Mouse (Mus musculus) gastrocnemius, postnatal 10 days (tissue): ENCODE measurements around the gene Hpse2. TPM values are rescaled to one million over a fixed set of nuclear protein-coding genes. Genes with fewer than 3 reads are reported as not detected.
"Not testable (repeated sequence)": the region's sequence is repeated elsewhere in the genome, so short reads cannot be mapped to it uniquely, and the experiment has no call there.

Experiments used
- DNase-seq: peaks from one replicate; pipeline ENCODE4 v3.0.0; 2021; ENCODE audit warnings: mixed read lengths
- total RNA-seq, 2 experiments: library from RNA; stranded (reverse); gene quantifications; 2 replicates each; pipeline ENCODE4 v1.2.3; 2021

Gene Hpse2
- total RNA-seq, 2 experiments from 2014 or later = 0.09 to 0.16 TPM

GRCm38 (mm10) chr19:42850444-42850843 lies 537.7 kb downstream of the Hpse2 start:
- DNase-seq = no peak

- DNase-seq = no peak
Measured at GRCm38 (mm10) chr19:42839621-42840294, 548.4 kb downstream of the Hpse2 start.

GRCm38 (mm10) chr19:42839118-42839517 lies 549.0 kb downstream of the Hpse2 start:
- DNase-seq = no peak

GRCm38 (mm10) chr19:42838271-42838670 lies 549.9 kb downstream of the Hpse2 start:
- DNase-seq = no peak

GRCm38 (mm10) chr19:42837591-42837990 lies 550.6 kb downstream of the Hpse2 start:
- DNase-seq = no peak

- no peak for DNase-seq
Measured at GRCm38 (mm10) chr19:42833126-42833525, 555.0 kb downstream of the Hpse2 start.

GRCm38 (mm10) chr19:42832251-42832650 lies 555.9 kb downstream of the Hpse2 start:
- no peak for DNase-seq

- DNase-seq = no peak
Measured at GRCm38 (mm10) chr19:42829196-42829595, 559.0 kb downstream of the Hpse2 start.

- DNase-seq = no peak
Measured at GRCm38 (mm10) chr19:42827843-42828242, 560.3 kb downstream of the Hpse2 start.

- no peak for DNase-seq
Measured at GRCm38 (mm10) chr19:42820109-42820508, 568.0 kb downstream of the Hpse2 start.

GRCm38 (mm10) chr19:42817761-42818160 lies 570.4 kb downstream of the Hpse2 start:
- DNase-seq = no peak

- no peak for DNase-seq
Measured at GRCm38 (mm10) chr19:42816261-42816660, 571.9 kb downstream of the Hpse2 start.

GRCm38 (mm10) chr19:42810140-42810539 lies 578.0 kb downstream of the Hpse2 start:
- no peak for DNase-seq

- no peak for DNase-seq
Measured at GRCm38 (mm10) chr19:42809491-42809890, 578.7 kb downstream of the Hpse2 start.

- no peak for DNase-seq
Measured at GRCm38 (mm10) chr19:42797866-42798265, 590.3 kb downstream of the Hpse2 start.

GRCm38 (mm10) chr19:42795801-42796200 lies 592.4 kb downstream of the Hpse2 start:
- DNase-seq = no peak

GRCm38 (mm10) chr19:42794914-42795613 lies 593.1 kb downstream of the Hpse2 start:
- DNase-seq = peak; percentile 92

- no peak for DNase-seq
Measured at GRCm38 (mm10) chr19:42788311-42788710, 599.8 kb downstream of the Hpse2 start.

- DNase-seq = no peak
Measured at GRCm38 (mm10) chr19:42785562-42786220, 602.5 kb downstream of the Hpse2 start.

GRCm38 (mm10) chr19:42785129-42785528 lies 603.0 kb downstream of the Hpse2 start:
- DNase-seq = no peak

GRCm38 (mm10) chr19:42780156-42780538 lies 608.0 kb downstream of the Hpse2 start:
- not testable (repeated sequence) for DNase-seq

GRCm38 (mm10) chr19:42779531-42780155 lies 608.5 kb downstream of the Hpse2 start, which contains the start of gene Hps1:
Hps1 (minus strand) TSS chr19:42779978.
- peak; percentile 74 for DNase-seq

- DNase-seq = peak; percentile 47
Measured at GRCm38 (mm10) chr19:42777801-42778200, 610.4 kb downstream of the Hpse2 start.
